Mouse (Mus musculus): ENCODE data around the gene Myo1g. TPM values are rescaled to one million over a fixed set of nuclear protein-coding genes. Genes with fewer than 3 reads are reported as not detected.

The Myo1g gene
- polyA plus RNA-seq (2015; fragmentation: Nextera tagmentation; extraction: Ambion mirVana): 1.7 and 1.8 TPM in 2 replicates

GRCm38 (mm10) chr11:6520507-6521173, at the start of gene Myo1g:
TSS of gene Myo1g (minus strand) at chr11:6520965.

GRCm38 (mm10) chr11:6546205-6547013, 25.6 kb upstream of the Myo1g start, which contains the start of gene Ccm2:
TSS of gene Ccm2 (plus strand) at chr11:6546887.

GRCm38 (mm10) chr11:6475867-6476484, 44.8 kb downstream of the Myo1g start, which contains the start of gene Purb:
TSS of gene Purb (minus strand) at chr11:6475917.

Small RNA genes within 50 kb of the gene (microRNA-seq; reads per million reads assigned to microRNA genes)
- not detected for gene Gm22123 (ENCODE audit: borderline replicate concordance, insufficient number of aligned reads)

Other genes starting within 250 kb of the Myo1g start
- gene Tmed4, start 246.1 kb downstream of the Myo1g start, polyA plus RNA-seq (2015; fragmentation: Nextera tagmentation; extraction: Ambion mirVana): 109 and 133 TPM in 2 replicates
- 66.6 and 113 TPM in 2 replicates for gene Ogdh, start 229.3 kb downstream of the Myo1g start, polyA plus RNA-seq (2015; fragmentation: Nextera tagmentation; extraction: Ambion mirVana)
- gene Zmiz2, start 131.9 kb downstream of the Myo1g start, polyA plus RNA-seq (2015; fragmentation: Nextera tagmentation; extraction: Ambion mirVana): 6.6 and 9.3 TPM in 2 replicates
- gene Ppia, start 105.5 kb downstream of the Myo1g start, polyA plus RNA-seq (2015; fragmentation: Nextera tagmentation; extraction: Ambion mirVana): 5,985 and 7,192 TPM in 2 replicates
- gene H2afv, start 76.5 kb downstream of the Myo1g start, polyA plus RNA-seq (2015; fragmentation: Nextera tagmentation; extraction: Ambion mirVana): 261 and 304 TPM in 2 replicates
- 10.9 and 13.8 TPM in 2 replicates for gene Purb, start 45.0 kb downstream of the Myo1g start, polyA plus RNA-seq (2015; fragmentation: Nextera tagmentation; extraction: Ambion mirVana)
- gene Ccm2, start 25.9 kb upstream of the Myo1g start, polyA plus RNA-seq (2015; fragmentation: Nextera tagmentation; extraction: Ambion mirVana): 52.5 and 56.5 TPM in 2 replicates
- gene Nacad, start 85.1 kb upstream of the Myo1g start, polyA plus RNA-seq (2015; fragmentation: Nextera tagmentation; extraction: Ambion mirVana): 10.3 and 27.2 TPM in 2 replicates
- 15.0 and 23.2 TPM in 2 replicates for gene Tbrg4, start 105.1 kb upstream of the Myo1g start, polyA plus RNA-seq (2015; fragmentation: Nextera tagmentation; extraction: Ambion mirVana)
- gene Wap, start 117.7 kb upstream of the Myo1g start, polyA plus RNA-seq (2015; fragmentation: Nextera tagmentation; extraction: Ambion mirVana): not detected in 2 replicates
- gene Ramp3, start 137.6 kb upstream of the Myo1g start, polyA plus RNA-seq (2015; fragmentation: Nextera tagmentation; extraction: Ambion mirVana): 16.0 and 17.1 TPM in 2 replicates